Mouse (Mus musculus): ENCODE data around the gene Crb1. TPM values are rescaled to one million over a fixed set of nuclear protein-coding genes. Genes with fewer than 3 reads are reported as not detected.
"Not testable (repeated sequence)": the region's sequence is repeated elsewhere in the genome, so short reads cannot be mapped to it uniquely, and the experiment has no call there.

Crb1 gene
- total RNA-seq, 4 experiments from 2014 or later = 0.52 to 0.73 (median 0.65) TPM

GRCm38 (mm10) chr1:139336997-139337396, 39.9 kb downstream of the Crb1 start:
- DNase-seq (ENCODE audit: low spot score in 2 of 2) = no peak

GRCm38 (mm10) chr1:139328811-139329210, 48.1 kb downstream of the Crb1 start:
- DNase-seq (ENCODE audit: low spot score in 2 of 2) = no peak

GRCm38 (mm10) chr1:139328286-139328685, 48.6 kb downstream of the Crb1 start:
- DNase-seq (ENCODE audit: low spot score in 2 of 2) = peak; percentile 20 to 51

GRCm38 (mm10) chr1:139325378-139325777, 51.5 kb downstream of the Crb1 start:
- no peak for DNase-seq (ENCODE audit: low spot score in 2 of 2)

- DNase-seq (ENCODE audit: low spot score in 2 of 2) = no peak
Observed at GRCm38 (mm10) chr1:139319798-139320197, 57.1 kb downstream of the Crb1 start.

GRCm38 (mm10) chr1:139314297-139314874, 62.5 kb downstream of the Crb1 start:
- no peak for DNase-seq (ENCODE audit: low spot score in 2 of 2)

GRCm38 (mm10) chr1:139308915-139309314, 68.0 kb downstream of the Crb1 start:
- DNase-seq (ENCODE audit: low spot score in 2 of 2) = no peak

- DNase-seq (ENCODE audit: low spot score in 2 of 2) = not testable (repeated sequence)
Observed at GRCm38 (mm10) chr1:139302519-139302918, 74.4 kb downstream of the Crb1 start.

GRCm38 (mm10) chr1:139301830-139302229, 75.1 kb downstream of the Crb1 start:
- no peak for DNase-seq (ENCODE audit: low spot score in 2 of 2)

- no peak for DNase-seq (ENCODE audit: low spot score in 2 of 2)
Observed at GRCm38 (mm10) chr1:139292023-139292422, 84.9 kb downstream of the Crb1 start.

GRCm38 (mm10) chr1:139291593-139291992, 85.3 kb downstream of the Crb1 start:
- no peak for DNase-seq (ENCODE audit: low spot score in 2 of 2)

- no peak for DNase-seq (ENCODE audit: low spot score in 2 of 2)
Observed at GRCm38 (mm10) chr1:139276619-139277320, 100.1 kb downstream of the Crb1 start.

- peak; percentile 14 to 41 for DNase-seq (ENCODE audit: low spot score in 2 of 2)
Observed at GRCm38 (mm10) chr1:139267844-139268243, 109.1 kb downstream of the Crb1 start.

GRCm38 (mm10) chr1:139264245-139264644, 112.7 kb downstream of the Crb1 start:
- no peak for DNase-seq (ENCODE audit: low spot score in 2 of 2)

GRCm38 (mm10) chr1:139263158-139263557, 113.7 kb downstream of the Crb1 start:
- no peak for DNase-seq (ENCODE audit: low spot score in 2 of 2)

- DNase-seq (ENCODE audit: low spot score in 2 of 2) = no peak
Observed at GRCm38 (mm10) chr1:139255581-139255980, 121.3 kb downstream of the Crb1 start.

GRCm38 (mm10) chr1:139252041-139252440, 124.9 kb downstream of the Crb1 start:
- no peak for DNase-seq (ENCODE audit: low spot score in 2 of 2)

- no peak for DNase-seq (ENCODE audit: low spot score in 2 of 2)
Observed at GRCm38 (mm10) chr1:139249159-139249558, 127.7 kb downstream of the Crb1 start.

- DNase-seq (ENCODE audit: low spot score in 2 of 2) = no peak
Observed at GRCm38 (mm10) chr1:139246723-139247380, 130.0 kb downstream of the Crb1 start.

GRCm38 (mm10) chr1:139236794-139237193, 140.1 kb downstream of the Crb1 start:
- no peak for DNase-seq (ENCODE audit: low spot score in 2 of 2)

- no peak for DNase-seq (ENCODE audit: low spot score in 2 of 2)
Observed at GRCm38 (mm10) chr1:139234611-139235568, 142.0 kb downstream of the Crb1 start.
